Mouse (Mus musculus) neural tube, embryonic 15.5 days (tissue): ENCODE data around the gene Il18r1. TPM values are rescaled to one million over a fixed set of nuclear protein-coding genes. Genes with fewer than 3 reads are reported as not detected.

Experiments used
- ATAC-seq: fragments of 200-750 bp; cut with Nextera tagmentation; 2 replicates; pipeline ENCODE4 v1.8.0; 2017; ENCODE audit warnings: mild to moderate bottlenecking, moderate TSS enrichment, moderate library complexity; ENCODE audit not compliant: low FRiP score
- H3K27ac ChIP-seq: fragments of 300-500 bp; sonication (generic); replicated peaks from 2 replicates; pipeline ENCODE4 v1.5.1; 2015; ENCODE audit warnings: mild to moderate bottlenecking, inconsistent platforms
- H3K27me3 ChIP-seq: fragments of 300-500 bp; sonication (generic); replicated peaks from 2 replicates; pipeline ENCODE4 v1.6.1; 2015; ENCODE audit warnings: inconsistent platforms
- H3K36me3 ChIP-seq: fragments of 300-500 bp; sonication (generic); 2 replicates; pipeline ENCODE4 v1.6.1; 2015; ENCODE audit warnings: inconsistent platforms
- H3K4me1 ChIP-seq: fragments of 300-500 bp; sonication (generic); 2 replicates; pipeline ENCODE4 v1.6.1; 2015; ENCODE audit warnings: inconsistent platforms
- H3K4me2 ChIP-seq: fragments of 300-500 bp; sonication (generic); 2 replicates; pipeline ENCODE4 v1.6.1; 2015; ENCODE audit warnings: inconsistent platforms, mild to moderate bottlenecking, moderate library complexity
- H3K4me3 ChIP-seq: fragments of 300-500 bp; sonication (generic); replicated peaks from 2 replicates; pipeline ENCODE4 v1.5.1; 2015; ENCODE audit warnings: mild to moderate bottlenecking, inconsistent platforms
- H3K9ac ChIP-seq: fragments of 300-500 bp; sonication (generic); replicated peaks from 2 replicates; pipeline ENCODE4 v1.6.1; 2015; ENCODE audit warnings: mild to moderate bottlenecking, inconsistent platforms
- H3K9me3 ChIP-seq: fragments of 300-500 bp; sonication (generic); replicated peaks from 2 replicates; pipeline ENCODE4 v1.6.1; 2016; ENCODE audit warnings: inconsistent platforms
- WGBS: fragments of 180-500 bp; shearing (Covaris S2); methylation state at CpG from one replicate; pipeline ENCODE4 v1.1.7; 2015; ENCODE audit warnings: mixed read lengths; 5-methylcytosine and 5-hydroxymethylcytosine counted together
- polyA plus RNA-seq: library from polyadenylated mRNA; unstranded; fragments of >200 nt; fragmentation: Nextera tagmentation; extraction: Ambion mirVana; gene quantifications from 2 replicates; pipeline ENCODE4 v1.2.1, GENCODE M21; 2015

The Il18r1 gene
- polyA plus RNA-seq, 1 experiment from 2014 or later: not detected

DNA sequence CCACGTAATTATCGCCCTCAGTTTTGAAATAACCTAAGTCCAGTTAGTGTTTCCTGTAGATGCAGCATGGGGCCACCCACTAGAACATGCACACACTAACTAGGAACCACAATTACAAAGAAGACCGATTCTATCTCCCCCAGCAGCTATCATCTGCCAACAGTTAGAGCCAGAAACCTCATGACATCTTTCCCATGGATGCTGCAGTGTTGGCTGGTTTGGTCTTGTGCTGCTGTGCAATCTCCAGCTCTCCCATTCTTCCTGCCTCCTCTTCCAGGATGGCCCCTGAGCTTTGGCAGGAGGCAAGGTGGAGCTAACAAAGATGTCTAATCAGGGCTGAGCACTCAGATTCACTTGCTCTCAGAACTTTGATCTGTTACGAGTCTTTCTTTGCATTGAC is 35.8 kb downstream of the Il18r1 start:
- Histone ChIP-seq H3K27ac (no peak overlapping the region), H3K4me3 (no peak overlapping the region), H3K4me2 (no peak overlapping the region), H3K9ac (no peak overlapping the region), H3K9me3 (no peaks in the 10 kb centered on the region), H3K27me3 (no peaks in the 10 kb centered on the region), H3K36me3 (no peaks in the 10 kb centered on the region), H3K4me1 (no peaks in the 10 kb centered on the region)
- WGBS: 93% methylated on average over 4 of the region's 4 CpGs
- no peak for ATAC-seq

DNA sequence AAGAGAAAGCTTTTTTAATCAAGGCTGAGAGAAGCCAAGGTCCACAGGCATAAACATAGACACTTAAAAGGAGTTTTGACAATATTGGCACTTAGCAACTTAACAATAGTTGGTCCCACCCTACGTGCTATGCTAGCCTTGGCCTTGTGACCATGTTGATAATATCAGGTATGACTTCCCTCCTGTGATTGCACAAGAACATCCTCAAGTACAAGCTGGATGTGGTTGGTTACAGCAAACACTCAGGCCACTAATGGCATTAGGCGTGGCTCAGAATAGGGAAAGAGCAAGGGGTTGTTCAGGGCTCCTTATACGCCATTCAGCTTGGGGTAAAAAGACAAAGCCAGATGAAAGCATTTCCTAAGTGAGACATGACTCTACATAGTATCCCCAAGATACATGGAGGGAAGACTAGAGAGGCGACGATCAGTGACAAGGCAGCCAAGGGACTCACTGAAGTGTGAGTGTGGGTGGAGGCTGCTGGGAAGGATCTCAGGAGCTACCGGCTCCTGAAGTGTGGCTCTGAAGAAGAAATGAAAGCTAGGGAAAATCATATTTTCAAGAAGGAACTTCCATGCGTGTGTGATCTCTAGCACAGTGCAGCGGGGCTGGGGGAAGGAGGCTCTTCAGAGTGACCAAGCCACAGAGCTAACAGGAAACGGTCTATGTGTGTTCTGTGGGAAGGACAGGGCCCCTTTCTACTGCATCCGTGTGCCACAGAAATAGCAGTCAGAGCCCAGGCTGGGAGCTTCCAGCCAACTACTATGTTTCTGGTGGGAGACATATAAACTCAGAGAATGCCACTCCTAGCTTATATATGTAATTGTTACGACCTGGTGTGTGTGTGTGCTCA is 36.4 kb downstream of the Il18r1 start:
- Histone ChIP-seq H3K9ac (no peak overlapping the region), H3K9me3 (no peaks in the 10 kb centered on the region), H3K36me3 (no peaks in the 10 kb centered on the region), H3K27ac (no peak overlapping the region), H3K4me3 (no peak overlapping the region), H3K4me2 (no peak overlapping the region), H3K4me1 (no peaks in the 10 kb centered on the region), H3K27me3 (no peaks in the 10 kb centered on the region)
- WGBS: 90% methylated on average over 11 of the region's 11 CpGs
- ATAC-seq: no peak

DNA sequence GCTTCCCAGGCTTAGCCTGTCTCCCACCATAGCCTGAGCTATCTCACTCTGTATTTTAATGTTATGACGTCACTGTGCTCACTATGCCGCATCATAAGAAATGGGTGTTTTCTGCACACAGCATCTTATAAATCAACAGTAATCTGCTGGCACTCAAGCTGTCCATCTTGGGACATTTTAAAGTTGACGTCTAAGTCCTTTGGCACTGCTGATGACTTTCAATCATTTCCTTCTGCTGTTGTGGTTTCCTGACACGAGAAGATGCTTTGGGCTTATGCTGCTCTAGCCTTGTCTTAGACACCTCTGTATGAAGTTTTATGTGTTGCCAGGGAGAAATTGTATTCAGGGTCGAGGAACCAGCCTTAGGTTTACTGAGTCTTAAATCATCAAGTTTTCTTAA is 39.2 kb downstream of the Il18r1 start:
- Histone ChIP-seq H3K4me1 (no peaks in the 10 kb centered on the region), H3K4me2 (no peak overlapping the region), H3K9me3 (no peaks in the 10 kb centered on the region), H3K27me3 (no peaks in the 10 kb centered on the region), H3K36me3 (no peaks in the 10 kb centered on the region), H3K27ac (no peak overlapping the region), H3K9ac (no peak overlapping the region), H3K4me3 (no peak overlapping the region)
- ATAC-seq: no peak
- WGBS: 78% methylated on average over 5 of the region's 5 CpGs

DNA sequence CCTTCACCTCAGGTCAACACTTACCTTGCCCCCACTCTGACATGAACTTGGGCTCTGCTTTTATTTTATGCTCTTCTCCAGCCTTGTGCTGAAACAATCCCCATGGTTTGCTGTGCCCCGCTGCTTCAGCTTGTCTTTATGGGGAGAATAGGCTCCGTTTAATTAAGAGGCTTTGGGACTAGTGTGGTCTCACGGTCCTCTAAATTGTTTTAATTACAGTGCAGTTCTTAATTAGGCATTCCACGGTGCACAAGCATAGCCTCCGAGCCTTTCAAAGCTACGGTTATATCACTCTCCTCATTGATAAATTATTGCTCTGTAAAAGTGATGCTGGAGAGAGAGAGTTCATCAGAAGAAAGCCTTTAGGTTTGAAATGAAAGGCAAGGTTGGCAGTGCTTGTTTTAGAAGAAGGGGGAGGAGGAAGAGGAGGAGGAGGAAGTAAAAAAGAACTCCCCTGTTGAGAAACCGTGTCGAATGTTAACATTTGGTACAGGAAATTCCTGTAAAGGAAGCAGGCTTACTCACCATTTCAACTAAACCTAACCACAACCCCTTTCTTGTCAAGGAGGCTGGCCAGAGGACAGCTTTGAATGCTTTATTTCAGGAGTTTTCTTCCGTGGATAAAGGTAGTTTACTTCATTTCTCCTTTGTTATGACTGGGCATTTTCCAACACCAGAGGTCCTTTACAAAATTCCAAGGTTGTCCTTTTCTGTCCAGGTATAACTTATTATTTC is 49.7 kb downstream of the Il18r1 start, which contains the start of gene Il18rap:
Gene Il18rap (plus strand): TSS at position 512 of the 735 bp plus-strand sequence.
- Histone ChIP-seq H3K27ac (no peak within 1 kb of the TSS), H3K4me2 (peak within 1 kb of the TSS; percentile 32), H3K9me3 (no peaks in the 10 kb centered on the region), H3K4me3 (no peak within 1 kb of the TSS), H3K4me1 (peaks cover 7% of the 10 kb centered on the region), H3K36me3 (no peaks in the 10 kb centered on the region), H3K27me3 (no peaks in the 10 kb centered on the region), H3K9ac (no peak within 1 kb of the TSS)
- WGBS: 17% methylated on average over 9 of the region's 9 CpGs
- ATAC-seq: peak; percentile 35; the same call in 1 of the 2 replicates

DNA sequence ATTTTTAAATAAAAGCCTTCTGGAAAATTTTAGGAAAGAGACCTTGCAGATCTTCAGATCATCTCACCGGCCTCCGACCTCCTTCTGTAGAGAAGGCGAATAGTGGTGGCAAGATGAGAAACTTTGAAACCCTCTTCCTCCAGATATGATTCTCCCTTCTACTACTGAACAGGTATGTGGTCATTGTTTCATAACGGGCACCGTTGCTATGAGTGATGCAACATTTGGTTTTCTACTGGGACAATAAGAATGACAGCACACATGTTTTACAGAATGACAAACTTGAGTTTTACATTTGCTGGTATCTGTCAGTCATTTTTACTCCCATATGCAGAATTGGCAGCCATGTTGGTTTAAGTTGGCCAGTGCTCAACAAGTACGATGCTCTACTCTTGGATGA is 51.0 kb downstream of the Il18r1 start:
- no peaks in the 10 kb centered on the region for H3K36me3 ChIP-seq
- no peaks in the 10 kb centered on the region for H3K27me3 ChIP-seq
- 95% methylated on average over 6 of the region's 6 CpGs for WGBS
- no peak overlapping the region for H3K9ac ChIP-seq
- no peak for ATAC-seq
- H3K4me3 ChIP-seq: no peak overlapping the region
- no peaks in the 10 kb centered on the region for H3K9me3 ChIP-seq
- H3K4me2 ChIP-seq: no peak overlapping the region
- H3K27ac ChIP-seq: no peak overlapping the region
- peaks cover 7% of the 10 kb centered on the region for H3K4me1 ChIP-seq

DNA sequence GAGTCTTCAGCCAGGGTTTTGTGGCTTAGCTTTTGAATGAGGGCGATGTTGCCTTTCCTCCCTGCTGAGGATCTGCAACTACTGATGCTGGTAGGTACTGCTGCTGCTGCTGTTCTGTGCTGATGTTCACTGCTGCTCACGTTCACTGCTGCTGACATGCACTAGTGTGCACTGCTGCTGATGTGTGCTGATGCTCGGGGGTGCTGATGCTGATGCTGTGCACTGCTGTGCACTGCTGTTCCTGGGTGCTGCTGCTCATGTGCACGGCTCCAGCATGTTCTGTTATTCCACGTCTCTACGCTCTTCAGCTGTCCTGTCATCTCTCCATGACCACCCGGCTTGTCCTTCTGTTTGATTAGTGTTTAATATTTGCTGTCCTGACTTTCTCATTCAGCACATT is 57.6 kb downstream of the Il18r1 start:
- Histone ChIP-seq H3K9ac (no peak overlapping the region), H3K27ac (no peak overlapping the region), H3K4me2 (no peak overlapping the region), H3K9me3 (no peaks in the 10 kb centered on the region), H3K27me3 (no peaks in the 10 kb centered on the region), H3K36me3 (no peaks in the 10 kb centered on the region), H3K4me3 (no peak overlapping the region), H3K4me1 (no peaks in the 10 kb centered on the region)
- 87% methylated on average over 7 of the region's 7 CpGs for WGBS
- ATAC-seq: no peak

DNA sequence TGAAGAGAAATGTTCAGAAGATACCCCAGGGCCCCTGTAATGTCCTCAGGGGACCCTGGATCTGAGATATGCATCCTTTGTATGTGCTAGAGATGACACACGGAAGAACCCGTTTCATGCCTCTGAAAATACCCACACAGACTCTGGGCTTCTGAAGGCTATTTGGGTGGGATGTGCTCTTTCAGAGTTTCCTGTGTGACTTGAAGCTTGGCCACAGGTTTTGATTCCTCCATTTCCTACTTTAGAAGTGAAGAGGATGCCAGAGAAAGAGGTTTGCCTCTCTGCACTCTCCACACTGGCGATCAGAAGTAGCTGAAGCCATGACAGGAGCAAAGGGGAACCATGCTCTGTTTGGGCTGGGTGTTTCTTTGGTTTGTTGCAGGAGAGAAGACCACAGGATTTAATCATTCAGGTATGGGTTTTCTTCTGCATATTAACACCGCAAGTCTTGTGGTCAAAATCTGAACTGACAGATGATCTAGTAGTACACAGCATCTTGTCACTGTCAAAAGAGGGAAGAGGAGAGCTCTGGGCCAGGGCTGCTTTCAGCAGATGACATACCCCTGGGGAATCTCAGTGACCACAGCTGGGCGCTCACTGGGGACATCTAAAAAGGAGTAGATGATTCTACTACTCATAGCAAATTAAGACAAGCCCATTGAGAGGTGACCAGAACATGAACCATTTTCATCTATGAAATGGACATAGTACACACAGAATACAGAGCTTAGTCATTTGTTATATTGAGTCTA is 58.8 kb downstream of the Il18r1 start:
- no peak for ATAC-seq
- 90% methylated on average over 5 of the region's 5 CpGs for WGBS
- H3K9ac ChIP-seq: no peak overlapping the region
- H3K9me3 ChIP-seq: no peaks in the 10 kb centered on the region
- no peaks in the 10 kb centered on the region for H3K4me1 ChIP-seq
- H3K27ac ChIP-seq: no peak overlapping the region
- no peaks in the 10 kb centered on the region for H3K36me3 ChIP-seq
- no peak overlapping the region for H3K4me3 ChIP-seq
- H3K27me3 ChIP-seq: no peaks in the 10 kb centered on the region
- H3K4me2 ChIP-seq: no peak overlapping the region

DNA sequence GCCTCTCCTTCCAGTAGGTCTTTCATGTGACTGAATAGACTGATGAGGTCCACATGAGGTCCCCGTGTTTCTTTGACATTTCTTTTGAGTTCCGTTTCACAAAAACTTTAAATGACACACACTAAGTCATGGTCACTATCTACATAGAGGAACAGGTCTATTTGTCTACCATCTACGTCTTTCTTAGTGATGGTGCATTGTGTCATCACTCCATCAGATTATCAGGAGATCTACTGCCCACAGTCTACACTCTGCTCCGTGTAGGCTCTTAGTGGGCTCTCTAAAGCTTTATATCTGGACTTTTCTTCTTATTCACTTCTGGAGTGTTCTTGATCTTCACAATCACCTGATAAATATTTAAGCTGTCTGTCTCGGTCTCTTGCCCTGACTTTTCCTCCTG is 63.9 kb downstream of the Il18r1 start:
- Histone ChIP-seq H3K36me3 (no peaks in the 10 kb centered on the region), H3K4me2 (no peak overlapping the region), H3K4me3 (no peak overlapping the region), H3K4me1 (no peaks in the 10 kb centered on the region), H3K27me3 (no peaks in the 10 kb centered on the region), H3K27ac (no peak overlapping the region), H3K9ac (no peak overlapping the region), H3K9me3 (no peaks in the 10 kb centered on the region)
- WGBS: 94% methylated on average over 5 of the region's 5 CpGs
- no peak for ATAC-seq

DNA sequence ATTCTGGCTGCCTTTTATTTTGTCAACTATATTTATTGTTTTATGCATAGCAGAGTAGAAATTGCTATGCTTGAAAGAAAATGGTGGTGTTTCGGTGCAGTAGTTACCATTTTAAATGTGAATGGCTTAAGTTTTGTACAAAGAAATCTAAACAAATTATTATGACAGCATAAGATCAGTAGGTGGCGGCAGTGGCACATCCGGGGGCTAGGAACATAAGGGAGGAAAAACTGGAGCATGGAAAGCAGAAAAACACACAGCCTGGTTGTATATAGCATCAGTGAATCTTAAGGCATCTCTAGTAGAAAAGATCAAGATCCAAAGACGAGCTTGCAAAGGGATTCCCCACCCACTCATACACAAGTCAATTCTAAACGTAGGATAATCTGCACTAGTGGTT is 72.2 kb downstream of the Il18r1 start:
- 82% methylated on average over 5 of the region's 5 CpGs for WGBS
- H3K27me3 ChIP-seq: no peaks in the 10 kb centered on the region
- no peak overlapping the region for H3K27ac ChIP-seq
- no peaks in the 10 kb centered on the region for H3K36me3 ChIP-seq
- H3K9ac ChIP-seq: no peak overlapping the region
- ATAC-seq: no peak
- H3K4me1 ChIP-seq: no peaks in the 10 kb centered on the region
- no peak overlapping the region for H3K4me3 ChIP-seq
- no peaks in the 10 kb centered on the region for H3K9me3 ChIP-seq
- no peak overlapping the region for H3K4me2 ChIP-seq

DNA sequence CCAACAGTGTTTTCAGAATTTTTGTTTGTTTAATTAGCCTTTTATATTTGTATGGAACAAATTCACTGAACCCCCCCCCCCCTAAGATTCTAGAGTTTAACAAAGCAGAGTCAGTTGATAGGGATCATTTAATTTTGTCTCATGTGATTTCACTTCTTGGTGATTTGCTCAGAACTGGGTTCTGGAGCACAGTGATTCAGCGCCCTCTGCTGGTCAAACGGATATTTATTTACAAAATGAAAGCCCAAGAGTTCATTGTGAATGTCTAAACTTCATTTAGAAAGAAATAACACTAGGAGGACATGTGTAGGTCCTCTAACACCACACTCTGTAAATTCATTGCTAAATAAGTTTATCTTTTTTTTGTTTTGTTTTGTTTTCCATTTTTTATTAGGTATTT is 79.3 kb downstream of the Il18r1 start:
- no peaks in the 10 kb centered on the region for H3K9me3 ChIP-seq
- H3K36me3 ChIP-seq: no peaks in the 10 kb centered on the region
- no peaks in the 10 kb centered on the region for H3K27me3 ChIP-seq
- no peak overlapping the region for H3K4me3 ChIP-seq
- H3K4me1 ChIP-seq: peaks cover 13% of the 10 kb centered on the region
- no peak overlapping the region for H3K27ac ChIP-seq
- H3K4me2 ChIP-seq: no peak overlapping the region
- no peak for ATAC-seq
- no peak overlapping the region for H3K9ac ChIP-seq
- 0% methylated on average over 2 of the region's 2 CpGs for WGBS

DNA sequence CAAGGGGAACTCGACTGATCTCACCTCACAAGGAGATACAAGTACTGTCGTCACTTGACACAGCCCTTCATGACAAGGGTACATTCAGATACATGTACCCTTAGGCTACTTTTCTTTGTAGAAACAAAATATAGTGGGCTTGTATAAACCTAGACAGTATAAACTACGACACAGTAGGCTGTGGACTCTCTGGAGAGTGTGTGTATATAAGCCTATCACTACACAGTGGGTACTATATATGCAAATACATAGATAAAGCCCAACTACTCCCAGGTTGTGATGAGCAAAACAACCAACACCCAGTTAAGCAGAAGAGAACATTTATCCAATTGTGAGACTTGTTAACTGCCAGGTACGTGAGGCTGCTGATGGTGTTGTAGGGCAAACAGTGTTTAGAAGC is 81.3 kb downstream of the Il18r1 start:
- no peaks in the 10 kb centered on the region for H3K36me3 ChIP-seq
- H3K4me2 ChIP-seq: no peak overlapping the region
- H3K4me1 ChIP-seq: peaks cover 13% of the 10 kb centered on the region
- H3K9me3 ChIP-seq: no peaks in the 10 kb centered on the region
- ATAC-seq: peak; percentile 59
- no peak overlapping the region for H3K9ac ChIP-seq
- no peak overlapping the region for H3K4me3 ChIP-seq
- 64% methylated on average over 4 of the region's 4 CpGs for WGBS
- 0 out of 2 replicates have a peak overlapping the region, but pooled peaks have one; percentile 18 for H3K27ac ChIP-seq
- no peaks in the 10 kb centered on the region for H3K27me3 ChIP-seq
